Mouse (Mus musculus) erythroblast, adult 5-6 weeks (primary cell): ENCODE measurements around the gene Gm3317. TPM values are rescaled to one million over a fixed set of nuclear protein-coding genes. Genes with fewer than 3 reads are reported as not detected.
"Not testable (repeated sequence)": the region's sequence is repeated elsewhere in the genome, so short reads cannot be mapped to it uniquely, and the experiment has no call there.

Experiments used
- ATAC-seq: replicated peaks from 2 replicates; pipeline ENCODE4 v1.8.0; 2016; ENCODE audit warnings: moderate number of reproducible peaks, mild to moderate bottlenecking, moderate TSS enrichment, inconsistent platforms; ENCODE audit not compliant: poor library complexity, low FRiP score, severe bottlenecking
- total RNA-seq, 2 experiments: library from RNA; stranded (forward) in 1 of 2; stranded (reverse) in 1 of 2; fragments of 150-400 nt in 1 of 2; fragments of 200-764, 138-1000 nt in 1 of 2; gene quantifications; 2 replicates each; pipeline versions ENCODE4 v1.2.3 to v1.2.4; 2015 to 2017; ENCODE audit warnings: low replicate concordance in 2 of 2

Gm3317 gene
- total RNA-seq (2015; ENCODE audit: low replicate concordance): not detected in 2 replicates
- not detected in 2 replicates for total RNA-seq (2017; ENCODE audit: low replicate concordance)

DNA sequence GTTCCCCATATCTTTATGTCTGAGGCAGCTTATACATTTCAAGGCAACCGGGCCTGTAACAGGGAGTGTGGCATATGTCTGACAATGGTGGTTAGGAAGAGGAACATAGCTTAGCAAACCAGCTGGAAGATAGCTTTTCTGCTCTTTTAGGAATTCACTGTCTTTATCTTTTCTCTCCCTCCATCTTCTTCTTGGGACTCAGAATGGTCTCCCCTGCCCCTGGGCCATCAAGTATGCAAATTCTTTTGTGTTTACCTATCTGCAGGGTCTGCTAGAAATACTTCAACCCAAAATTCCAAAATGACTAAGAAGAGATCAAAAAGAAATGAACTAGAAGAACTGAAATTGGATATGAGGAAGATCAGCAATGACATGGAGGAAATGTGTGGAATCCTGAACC lies at the start of gene Gm3317:
Gm3317 (plus strand) TSS at position 301 of the 400 bp plus-strand sequence.
- not testable (repeated sequence) for ATAC-seq

DNA sequence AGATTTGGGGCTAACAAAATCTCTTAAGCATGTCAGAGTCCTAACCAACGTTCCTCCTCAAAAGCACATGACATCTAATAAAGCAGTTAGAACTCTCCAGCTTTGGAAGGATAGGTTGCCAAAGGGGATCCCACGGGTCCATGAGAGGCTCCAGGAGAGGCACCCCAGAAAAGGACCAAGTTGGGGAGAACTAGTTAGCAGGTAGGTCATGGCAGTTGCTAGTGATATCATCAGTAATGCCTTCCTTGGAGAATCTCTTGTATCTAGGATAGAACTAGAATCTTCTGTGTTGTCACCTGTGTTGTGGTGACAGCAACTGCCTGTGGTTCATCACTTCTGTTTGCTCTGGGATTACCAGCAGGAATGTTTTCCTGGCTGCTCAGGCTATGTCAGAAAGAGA lies 33.1 kb upstream of the Gm3317 start, which contains the start of gene Gm8279:
Gm8279 (plus strand) TSS at position 301 of the 400 bp plus-strand sequence.
- ATAC-seq: not testable (repeated sequence)

DNA sequence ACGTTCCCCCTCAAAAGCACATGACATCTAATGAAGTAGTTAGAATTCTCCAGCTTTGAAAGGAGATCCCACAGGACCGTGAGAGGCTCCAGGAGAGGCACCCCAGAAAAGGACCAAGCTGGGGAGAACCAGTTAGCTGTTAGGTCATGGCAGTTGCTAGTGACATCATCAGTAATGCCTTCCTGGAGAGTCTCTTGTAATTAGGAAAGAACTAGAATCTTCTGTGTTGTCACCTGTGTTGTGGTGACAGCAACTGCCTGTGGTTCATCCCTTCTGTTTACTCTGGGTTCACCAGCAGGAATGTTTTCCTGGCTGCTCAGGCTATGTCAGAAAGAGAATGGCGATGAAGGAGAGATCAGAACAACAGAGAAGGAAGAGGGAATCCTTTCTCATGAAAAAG lies 21.2 kb downstream of the Gm3317 start, which contains the start of gene Gm8271:
Gm8271 (plus strand) TSS at position 301 of the 400 bp plus-strand sequence.
- not testable (repeated sequence) for ATAC-seq

Other genes with a start within 250 kb of the Gm3317 start
- gene Gm8297, start 180.6 kb upstream of the Gm3317 start, total RNA-seq (2015; ENCODE audit: low replicate concordance): not detected in 2 replicates
- gene Gm8297, start 180.6 kb upstream of the Gm3317 start, total RNA-seq (2017; ENCODE audit: low replicate concordance): not detected in 2 replicates
- gene Gm3298, start 148.6 kb upstream of the Gm3317 start, total RNA-seq (2015; ENCODE audit: low replicate concordance): not detected in 2 replicates
- not detected in 2 replicates for gene Gm3298, start 148.6 kb upstream of the Gm3317 start, total RNA-seq (2017; ENCODE audit: low replicate concordance)
- not detected in 2 replicates for gene 4930555G01Rik, start 113.9 kb upstream of the Gm3317 start, total RNA-seq (2015; ENCODE audit: low replicate concordance)
- 0.28 TPM in 1 of 2 replicates, not detected in the other for gene 4930555G01Rik, start 113.9 kb upstream of the Gm3317 start, total RNA-seq (2017; ENCODE audit: low replicate concordance)
- gene Gm8281, start 93.5 kb upstream of the Gm3317 start, total RNA-seq (2015; ENCODE audit: low replicate concordance): not detected in 2 replicates
- not detected in 2 replicates for gene Gm8281, start 93.5 kb upstream of the Gm3317 start, total RNA-seq (2017; ENCODE audit: low replicate concordance)
- not detected in 2 replicates for gene Gm8279, start 33.0 kb upstream of the Gm3317 start, total RNA-seq (2015; ENCODE audit: low replicate concordance)
- gene Gm8279, start 33.0 kb upstream of the Gm3317 start, total RNA-seq (2017; ENCODE audit: low replicate concordance): not detected in 2 replicates
- gene Gm8271, start 21.3 kb downstream of the Gm3317 start, total RNA-seq (2015; ENCODE audit: low replicate concordance): not detected in 2 replicates
- not detected in 2 replicates for gene Gm8271, start 21.3 kb downstream of the Gm3317 start, total RNA-seq (2017; ENCODE audit: low replicate concordance)
- gene Gm3526, start 96.0 kb downstream of the Gm3317 start, total RNA-seq (2015; ENCODE audit: low replicate concordance): not detected in 2 replicates
- not detected in 2 replicates for gene Gm3526, start 96.0 kb downstream of the Gm3317 start, total RNA-seq (2017; ENCODE audit: low replicate concordance)
- not detected in 2 replicates for gene Gm3542, start 170.4 kb downstream of the Gm3317 start, total RNA-seq (2015; ENCODE audit: low replicate concordance)
- gene Gm3542, start 170.4 kb downstream of the Gm3317 start, total RNA-seq (2017; ENCODE audit: low replicate concordance): not detected in 2 replicates
- not detected in 2 replicates for gene Gm3500, start 224.5 kb downstream of the Gm3317 start, total RNA-seq (2015; ENCODE audit: low replicate concordance)
- gene Gm3500, start 224.5 kb downstream of the Gm3317 start, total RNA-seq (2017; ENCODE audit: low replicate concordance): not detected in 2 replicates